Mouse (Mus musculus) cerebral cortex, adult 2 months (tissue): ENCODE data around the gene Adat2.

Source experiments
- WGBS: fragments of 180-500 bp; shearing (Covaris S2); methylation state at CpG from one replicate; pipeline ENCODE4 v1.1.7; 2018; 5-methylcytosine and 5-hydroxymethylcytosine counted together

Gene Adat2

DNA sequence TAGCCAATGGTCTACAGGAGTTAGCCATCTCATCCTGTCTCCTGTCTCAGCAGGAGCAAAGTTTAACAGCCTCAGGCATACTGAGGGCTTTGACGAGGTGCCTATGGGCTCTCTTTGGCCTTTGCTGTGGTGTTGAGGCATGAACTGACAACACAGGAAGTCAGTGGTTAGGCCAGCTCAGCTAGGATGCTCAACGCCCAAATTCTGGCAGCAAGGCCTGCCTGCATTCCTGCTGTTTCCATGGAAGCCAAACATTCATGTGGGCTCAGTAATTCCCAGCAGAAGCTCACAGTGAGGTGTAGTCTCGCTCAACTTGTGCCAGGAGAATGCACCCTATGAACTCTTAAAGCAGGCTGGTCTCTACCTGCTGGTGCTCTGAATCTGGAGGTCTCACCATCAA lies 43.4 kb downstream of the Adat2 start:
- WGBS: 35% methylated on average over 3 of the region's 3 CpGs

DNA sequence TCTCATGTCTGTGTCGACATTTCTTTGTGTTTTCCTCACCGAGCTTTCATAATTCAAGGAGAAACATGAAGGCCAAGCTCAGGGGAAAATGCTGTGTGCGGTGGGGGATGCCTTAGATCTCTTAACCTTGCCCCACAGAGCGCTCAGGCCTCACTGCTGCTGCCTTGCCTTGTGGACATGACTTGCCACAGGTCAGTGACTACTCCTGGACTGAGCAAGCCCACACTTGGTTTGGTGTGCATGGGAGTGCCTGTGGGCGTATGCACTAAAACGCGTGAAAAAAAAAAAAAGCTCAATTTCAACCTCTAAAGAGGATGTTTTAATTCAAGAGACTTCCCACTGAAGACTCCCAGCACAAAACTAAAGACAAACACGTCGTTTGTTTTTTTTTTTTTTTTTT lies 44.2 kb downstream of the Adat2 start:
- 47% methylated on average over 9 of the region's 9 CpGs for WGBS

DNA sequence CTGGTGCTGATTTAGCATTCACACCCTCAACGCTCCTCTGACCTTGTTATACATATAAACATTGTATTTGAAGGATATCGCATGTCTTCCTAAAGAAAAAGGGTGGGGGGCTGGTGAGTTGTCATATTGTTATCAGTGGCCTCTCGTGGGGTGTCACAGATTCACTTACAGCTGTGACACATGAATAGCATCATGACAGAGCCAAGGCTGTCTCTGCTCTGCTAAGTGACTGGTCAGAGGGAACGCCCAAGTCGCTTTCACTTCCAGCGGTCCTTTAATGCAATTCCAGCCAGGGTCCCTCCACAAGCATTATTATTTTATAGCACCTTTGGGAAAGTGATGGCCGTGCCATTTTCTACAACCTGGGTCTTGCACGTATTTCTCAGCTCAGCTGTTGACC lies 44.8 kb downstream of the Adat2 start:
- WGBS: 81% methylated on average over 8 of the region's 8 CpGs

DNA sequence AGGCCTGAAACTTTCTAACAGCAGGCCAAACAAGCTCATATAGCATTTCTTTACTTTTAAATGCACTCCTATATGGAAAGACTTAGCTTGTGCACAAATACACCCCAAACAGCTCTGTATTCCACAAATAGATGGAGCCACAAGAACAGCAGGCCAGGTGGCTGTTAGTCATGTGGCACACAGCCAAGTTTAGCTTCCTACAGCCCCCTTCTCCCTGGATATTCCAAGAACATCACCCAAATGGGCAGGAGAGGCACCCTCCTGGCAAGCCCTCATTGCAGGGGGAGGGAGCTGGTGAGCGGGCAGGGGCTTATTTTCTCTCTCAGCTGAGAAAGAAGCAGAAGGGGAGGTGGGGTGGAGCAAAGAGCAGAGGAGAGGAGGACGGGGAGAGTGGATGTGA lies 48.2 kb downstream of the Adat2 start:
- 40% methylated on average over 2 of the region's 2 CpGs for WGBS
